Mouse (Mus musculus) spleen, adult 2 months (tissue): ENCODE measurements at regions not wholly inside any gene's neighbourhood (a gene's known extent, or its start where the extent isn't known, plus 50 kb on each side); places are given as distances from the start of the nearest gene placed in this dataset.
A peak's percentile ranks its signal among the peaks of the same experiment; 100 is the strongest.

Source experiments
- DNase-seq, 2 experiments: peaks; one replicate each; pipeline versions ENCODE4 v3.0.0 to v3.0.0-alpha.2; 2012 to 2021; ENCODE audit warnings: low spot score in 2 of 2, low read depth in 1 of 2
- H3K27ac ChIP-seq: fragments of 200-500 bp; 2 replicates; pipeline ENCODE4 v1.5.1; 2012; ENCODE audit warnings: low read length, inconsistent platforms; ENCODE audit not compliant: insufficient read depth
- H3K27me3 ChIP-seq: fragments of 200-500 bp; 2 replicates; pipeline ENCODE4 v1.6.1; 2012; ENCODE audit warnings: mild to moderate bottlenecking, moderate library complexity, low read length, inconsistent platforms; ENCODE audit not compliant: control insufficient read depth, insufficient read depth
- H3K36me3 ChIP-seq: fragments of 200-500 bp; 2 replicates; pipeline ENCODE4 v1.6.1; 2012; ENCODE audit warnings: mild to moderate bottlenecking, low read length, inconsistent platforms; ENCODE audit not compliant: control insufficient read depth, insufficient read depth
- H3K4me1 ChIP-seq: fragments of 200-500 bp; 2 replicates; pipeline ENCODE4 v1.6.1; 2011; ENCODE audit warnings: inconsistent platforms; ENCODE audit not compliant: control insufficient read depth, insufficient read depth, insufficient read length
- H3K4me3 ChIP-seq: fragments of 200-500 bp; 2 replicates; pipeline ENCODE4 v1.5.1; 2011; ENCODE audit warnings: mild to moderate bottlenecking, inconsistent platforms; ENCODE audit not compliant: insufficient read depth, insufficient read length; ENCODE audit errors: extremely low read depth
- CTCF ChIP-seq: fragments of 200-500 bp; IDR thresholded peaks from 2 replicates; pipeline ENCODE4 v1.5.1; 2011; ENCODE audit warnings: mild to moderate bottlenecking, inconsistent platforms; ENCODE audit not compliant: insufficient read depth, insufficient read length, insufficient replicate concordance; ENCODE audit errors: extremely low read depth
- POLR2A ChIP-seq: fragments of 200-500 bp; IDR thresholded peaks from 2 replicates; pipeline ENCODE4 v1.6.1; 2011; ENCODE audit warnings: low read depth, low read length, inconsistent platforms
- WGBS: fragments of 180-500 bp; shearing (Covaris S2); methylation state at CpG from one replicate; pipeline ENCODE4 v1.1.7; 2018; 5-methylcytosine and 5-hydroxymethylcytosine counted together

DNA sequence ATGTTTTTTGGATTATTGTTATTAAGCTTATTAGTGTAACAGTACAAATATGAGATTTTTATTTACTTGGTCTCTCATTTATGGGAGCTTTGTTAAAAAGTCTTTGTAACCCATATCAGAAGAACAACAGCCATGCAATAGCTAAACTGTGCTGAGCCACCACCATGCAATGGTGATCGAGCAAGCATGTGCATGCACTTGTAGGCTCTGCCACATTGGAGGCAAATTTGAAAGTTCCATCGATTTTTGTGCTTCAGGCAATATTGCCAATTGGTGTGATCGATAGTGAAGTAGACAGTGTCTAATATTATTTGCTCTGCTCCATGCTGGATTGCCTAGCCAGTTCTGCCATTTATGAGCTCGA lies 164.6 kb upstream of the Atp2b1 start:
- no peak for DNase-seq
- no peaks in the 10 kb centered on the region for H3K27me3 ChIP-seq
- H3K36me3 ChIP-seq: no peaks in the 10 kb centered on the region
- WGBS: 91% methylated on average over 4 of the region's 4 CpGs
- no peak overlapping the region for H3K4me3 ChIP-seq
- H3K27ac ChIP-seq: no peak overlapping the region
- TF ChIP-seq CTCF (no peak), POLR2A (no peak)
- peaks cover 7% of the 10 kb centered on the region for H3K4me1 ChIP-seq

DNA sequence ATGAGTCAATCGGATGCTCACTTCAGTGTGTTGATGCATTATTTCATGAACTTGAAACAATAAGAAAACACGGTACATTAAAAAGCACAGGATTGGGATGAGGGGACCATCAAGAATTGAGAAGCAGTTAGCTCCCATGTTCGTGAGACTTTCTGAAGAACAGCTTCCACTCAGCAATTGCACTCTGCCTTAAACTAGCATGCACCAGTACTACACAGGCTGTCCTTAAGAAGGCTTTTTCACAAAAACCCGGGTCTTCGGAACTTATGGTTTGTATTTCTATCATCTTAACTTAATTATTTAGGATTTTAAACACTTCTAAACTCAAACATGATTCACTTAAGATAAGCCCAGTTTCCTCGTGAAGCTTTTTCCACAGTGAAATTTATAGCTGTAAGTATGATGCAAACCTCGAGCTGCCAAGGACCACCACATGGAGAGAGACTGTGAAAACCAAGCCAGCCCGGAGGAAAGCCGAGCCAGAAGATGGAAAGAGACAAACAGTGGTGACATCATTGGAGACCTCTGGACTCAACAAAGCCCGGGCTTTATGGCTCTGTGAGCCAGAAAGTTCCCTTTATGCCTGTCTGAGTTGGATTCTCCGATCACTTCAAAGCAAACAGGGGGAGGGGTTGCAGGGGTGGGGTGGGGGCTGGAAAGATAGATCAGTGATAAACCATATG lies 162.7 kb upstream of the Atp2b1 start:
- no peaks in the 10 kb centered on the region for H3K27me3 ChIP-seq
- no peak for DNase-seq
- 88% methylated on average over 11 of the region's 11 CpGs for WGBS
- no peaks in the 10 kb centered on the region for H3K4me1 ChIP-seq
- H3K4me3 ChIP-seq: no peak overlapping the region
- no peak overlapping the region for H3K27ac ChIP-seq
- TF ChIP-seq POLR2A (no peak), CTCF (no peak)
- no peaks in the 10 kb centered on the region for H3K36me3 ChIP-seq

DNA sequence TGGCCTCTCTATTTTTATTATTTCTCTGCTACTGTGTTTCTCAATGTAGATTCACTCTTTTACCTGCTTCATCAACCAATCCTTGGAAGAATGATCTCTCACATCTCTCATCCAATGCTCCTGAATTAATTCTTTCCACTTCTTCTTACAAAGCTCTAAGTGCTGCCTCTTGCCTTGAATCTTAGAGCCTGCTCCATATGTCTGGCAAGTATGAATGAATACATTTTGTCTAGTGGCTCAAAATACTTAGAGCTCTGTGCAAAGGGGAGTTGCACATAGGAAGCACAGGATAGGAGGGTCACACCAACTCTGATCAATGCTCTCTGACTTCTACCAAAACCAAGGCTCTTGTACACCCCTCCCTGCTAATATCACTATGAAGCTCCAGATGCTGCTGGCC lies 153.1 kb upstream of the Atp2b1 start:
- Histone ChIP-seq H3K4me1 (no peaks in the 10 kb centered on the region), H3K27me3 (no peaks in the 10 kb centered on the region), H3K36me3 (no peaks in the 10 kb centered on the region), H3K27ac (no peak overlapping the region), H3K4me3 (no peak overlapping the region)
- DNase-seq: no peak
- TF ChIP-seq POLR2A (no peak), CTCF (no peak)

DNA sequence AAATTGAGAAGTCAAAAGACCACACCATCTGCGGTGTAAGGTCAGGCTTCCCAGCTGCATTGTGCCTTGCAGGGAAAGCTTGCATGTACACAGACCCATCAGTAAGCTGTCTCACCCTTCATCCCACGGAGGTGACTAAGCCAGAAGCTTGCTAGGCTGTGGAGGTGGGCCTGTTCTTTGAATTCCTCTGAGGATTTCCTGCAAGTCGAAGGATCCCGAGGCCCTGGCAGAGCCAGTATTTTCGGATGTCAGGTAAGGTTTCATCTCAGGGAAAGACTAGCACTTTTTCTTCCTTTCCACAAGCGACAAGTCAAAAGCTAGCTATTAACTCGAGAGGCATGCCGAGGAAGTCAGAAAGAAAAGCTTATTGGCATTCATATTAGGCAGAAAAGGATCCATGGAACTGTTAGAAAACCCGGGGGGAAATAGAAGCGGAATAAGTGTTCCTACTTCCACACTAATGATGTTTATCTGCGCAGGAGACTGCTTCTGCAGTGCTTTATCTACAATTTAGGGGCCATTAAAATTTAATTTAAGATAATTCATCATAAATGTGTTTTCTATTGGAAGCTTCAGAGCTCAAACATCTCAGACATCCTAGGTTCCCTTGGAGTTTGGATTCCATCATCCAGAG lies 148.3 kb upstream of the Atp2b1 start:
- Histone ChIP-seq H3K4me1 (no peaks in the 10 kb centered on the region), H3K36me3 (no peaks in the 10 kb centered on the region), H3K27me3 (no peaks in the 10 kb centered on the region), H3K27ac (no peak overlapping the region), H3K4me3 (no peak overlapping the region)
- no peak for DNase-seq
- TF ChIP-seq POLR2A (no peak), CTCF (no peak)
- WGBS: 89% methylated on average over 11 of the region's 11 CpGs

DNA sequence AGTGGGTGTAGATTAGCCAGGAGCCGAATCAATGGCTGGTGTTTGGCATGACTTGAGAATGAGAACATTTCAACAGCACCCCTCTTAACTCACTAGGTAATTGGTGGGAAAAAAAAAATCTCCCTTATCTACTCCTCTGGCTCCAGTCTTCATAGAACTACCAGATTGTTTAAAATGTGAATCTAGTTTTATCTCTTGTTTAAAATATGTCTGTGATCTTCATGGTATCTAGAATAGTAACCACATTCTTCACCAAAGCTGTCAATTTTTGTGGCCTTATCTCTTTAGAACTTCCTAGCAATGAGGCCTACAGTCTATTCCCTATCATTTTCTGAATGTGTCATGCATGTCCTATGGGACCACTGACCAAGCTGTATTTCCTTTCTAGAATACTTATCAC lies 134.4 kb upstream of the Atp2b1 start:
- Histone ChIP-seq H3K4me3 (no peak overlapping the region), H3K4me1 (peaks cover 25% of the 10 kb centered on the region), H3K36me3 (no peaks in the 10 kb centered on the region), H3K27me3 (no peaks in the 10 kb centered on the region), H3K27ac (no peak overlapping the region)
- WGBS: 89% methylated on average over 1 of the region's 1 CpGs
- TF ChIP-seq CTCF (no peak), POLR2A (no peak)
- DNase-seq: no peak

DNA sequence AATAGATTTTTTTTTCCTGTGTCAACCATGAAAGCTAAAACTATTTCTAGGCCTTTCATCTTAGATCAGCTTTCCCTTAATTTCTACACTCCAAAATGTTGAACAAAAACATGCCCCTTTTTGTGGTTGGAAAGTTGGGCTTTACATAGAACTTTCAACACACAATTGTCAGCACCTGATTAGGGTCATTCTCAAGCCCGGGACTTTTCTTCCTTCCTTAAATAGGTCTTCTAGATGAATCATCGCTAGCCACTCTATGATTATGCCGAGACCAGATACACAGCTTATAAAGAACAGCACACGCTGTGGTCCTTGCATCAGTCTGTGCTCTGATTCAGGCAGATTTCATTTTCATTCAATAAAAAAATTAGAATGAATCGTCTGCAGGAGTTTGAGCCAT lies 133.3 kb upstream of the Atp2b1 start:
- DNase-seq: no peak
- Histone ChIP-seq H3K4me1 (peaks cover 22% of the 10 kb centered on the region), H3K4me3 (no peak overlapping the region), H3K36me3 (no peaks in the 10 kb centered on the region), H3K27ac (no peak overlapping the region), H3K27me3 (no peaks in the 10 kb centered on the region)
- TF ChIP-seq POLR2A (no peak), CTCF (no peak)
- 61% methylated on average over 5 of the region's 5 CpGs for WGBS

DNA sequence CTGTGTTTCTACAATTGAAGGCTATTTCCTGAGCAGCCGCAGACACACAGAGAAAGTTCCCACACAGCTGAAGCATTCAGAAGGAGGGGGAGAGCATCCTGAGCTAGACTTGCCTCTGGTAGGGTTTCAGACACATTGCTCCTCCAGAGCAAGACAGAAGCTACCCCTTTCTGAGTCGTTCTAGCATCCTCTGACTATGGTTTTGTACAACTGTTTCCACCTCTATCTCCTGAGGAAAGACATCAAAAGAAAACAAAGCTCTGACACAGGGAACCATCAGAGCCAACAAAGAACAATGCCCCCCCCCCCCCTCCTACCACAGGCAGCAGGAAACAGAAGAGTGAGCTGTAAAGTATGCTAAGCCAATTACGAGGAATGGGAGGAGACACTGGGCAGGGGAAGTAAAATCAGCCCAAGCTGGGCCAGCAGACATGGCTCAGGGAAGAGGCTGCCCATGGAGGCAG lies 132.3 kb upstream of the Atp2b1 start:
- peak overlapping the region; percentile 43; the same call in 1 of the 2 replicates for H3K27ac ChIP-seq
- peaks cover 16% of the 10 kb centered on the region for H3K4me1 ChIP-seq
- no peaks in the 10 kb centered on the region for H3K27me3 ChIP-seq
- no peaks in the 10 kb centered on the region for H3K36me3 ChIP-seq
- no peak for TF ChIP-seq CTCF
- no peak for TF ChIP-seq POLR2A
- DNase-seq: no peak
- WGBS: 7% methylated on average over 3 of the region's 3 CpGs
- H3K4me3 ChIP-seq: no peak overlapping the region
